Mouse (Mus musculus) heart, postnatal 0 days (tissue): ENCODE measurements around the gene Cfap57. TPM values are rescaled to one million over a fixed set of nuclear protein-coding genes. Genes with fewer than 3 reads are reported as not detected.

Experiments
- ATAC-seq: fragments of 200-750 bp; cut with Nextera tagmentation; 2 replicates; pipeline ENCODE4 v1.8.0; 2017; ENCODE audit warnings: low read depth, moderate number of reproducible peaks, moderate library complexity; ENCODE audit not compliant: insufficient read depth
- DNase-seq: peaks from one replicate; pipeline ENCODE4 v3.0.0-alpha.2; 2016; ENCODE audit warnings: low spot score
- H3K27ac ChIP-seq: fragments of 300-500 bp; sonication (generic); 2 replicates; pipeline ENCODE4 v1.5.1; 2014; ENCODE audit warnings: low read depth, mild to moderate bottlenecking
- H3K27me3 ChIP-seq: fragments of 300-500 bp; sonication (generic); 2 replicates; pipeline ENCODE4 v1.6.1; 2014; ENCODE audit warnings: low read length, mixed read lengths; ENCODE audit not compliant: control insufficient read depth, insufficient read depth
- H3K36me3 ChIP-seq: fragments of 300-500 bp; sonication (generic); replicated peaks from 2 replicates; pipeline ENCODE4 v1.6.1; 2014; ENCODE audit warnings: low read length, mixed read lengths; ENCODE audit not compliant: control insufficient read depth, insufficient read depth
- H3K4me1 ChIP-seq: fragments of 300-500 bp; sonication (generic); 2 replicates; pipeline ENCODE4 v1.6.1; 2014; ENCODE audit warnings: antibody characterized with exemption; ENCODE audit not compliant: control insufficient read depth, insufficient read depth
- H3K4me2 ChIP-seq: fragments of 300-500 bp; sonication (generic); 2 replicates; pipeline ENCODE4 v1.6.1; 2014; ENCODE audit warnings: low read depth, mild to moderate bottlenecking, low read length, moderate library complexity
- H3K4me3 ChIP-seq: fragments of 300-500 bp; sonication (generic); 2 replicates; pipeline ENCODE4 v1.5.1; 2014; ENCODE audit warnings: low read depth, low read length
- H3K9ac ChIP-seq: fragments of 300-500 bp; sonication (generic); replicated peaks from 2 replicates; pipeline ENCODE4 v1.6.1; 2014; ENCODE audit warnings: low read depth, low read length, mixed read lengths
- H3K9me3 ChIP-seq: fragments of 300-500 bp; sonication (generic); replicated peaks from 2 replicates; pipeline ENCODE4 v1.6.1; 2016; ENCODE audit warnings: low read length; ENCODE audit not compliant: control insufficient read depth
- CTCF ChIP-seq: IDR thresholded peaks from 2 replicates; pipeline ENCODE4 v1.5.1; 2016; ENCODE audit warnings: antibody characterized with exemption, control low read depth, low read depth
- EP300 ChIP-seq: IDR thresholded peaks from 2 replicates; pipeline ENCODE4 v1.6.1; 2016; ENCODE audit warnings: antibody characterized with exemption, low read depth
- WGBS: fragments of 180-500 bp; shearing (Covaris S2); extraction: QIAGEN DNeasy Blood & Tissue Kit; methylation state at CpG from one replicate; pipeline ENCODE4 v1.1.7; 2014; 5-methylcytosine and 5-hydroxymethylcytosine counted together
- polyA plus RNA-seq: library from polyadenylated mRNA; unstranded; fragments of >200 nt; fragmentation: Nextera tagmentation; extraction: Ambion mirVana; gene quantifications from 2 replicates; pipeline ENCODE4 v1.2.1, GENCODE M21; 2015
- total RNA-seq: library from RNA; depleted of rRNA; stranded (reverse); fragments of >200 nt; gene quantifications from 2 replicates; pipeline ENCODE4 v1.2.3, GENCODE M21; 2014; ENCODE audit warnings: low replicate concordance

Cfap57 gene
- total and polyA plus RNA-seq, 2 experiments from 2014 or later, result 0.07 TPM; not detected in 1

GRCm38 (mm10) chr4:118526408-118527334 lies 93.9 kb downstream of the Cfap57 start, which contains the start of gene 2610528J11Rik:
Gene 2610528J11Rik, plus strand, starts transcription at chr4:118526999.
- ATAC-seq (no peak), DNase-seq (no peak)
- 31% methylated on average over 17 of the region's 17 CpGs for WGBS
- H3K4me2 ChIP-seq, result no peak within 1 kb of the TSS
- no peak within 1 kb of the TSS for H3K4me3 ChIP-seq
- no peaks in the 10 kb centered on the region for H3K4me1 ChIP-seq
- no peaks in the 10 kb centered on the region for H3K9me3 ChIP-seq
- no peak within 1 kb of the TSS for H3K9ac ChIP-seq
- H3K27ac ChIP-seq, result no peak within 1 kb of the TSS
- TF ChIP-seq CTCF, result no peak
- no peak for TF ChIP-seq EP300
- no peaks in the 10 kb centered on the region for H3K27me3 ChIP-seq
- no peaks in the 10 kb centered on the region for H3K36me3 ChIP-seq

GRCm38 (mm10) chr4:118525779-118526178 lies 94.8 kb downstream of the Cfap57 start:
- no peak for ATAC-seq
- Histone ChIP-seq H3K4me3 (no peak overlapping the region), H3K36me3 (no peaks in the 10 kb centered on the region), H3K9ac (no peak overlapping the region), H3K4me1 (no peaks in the 10 kb centered on the region), H3K4me2 (no peak overlapping the region), H3K27ac (no peak overlapping the region), H3K9me3 (no peaks in the 10 kb centered on the region), H3K27me3 (no peaks in the 10 kb centered on the region)
- no peak for DNase-seq
- 78% methylated on average over 3 of the region's 3 CpGs for WGBS
- no peak for TF ChIP-seq EP300
- TF ChIP-seq CTCF, result no peak

- Histone ChIP-seq H3K27me3 (no peaks in the 10 kb centered on the region), H3K27ac (no peak overlapping the region), H3K9ac (no peak overlapping the region), H3K36me3 (no peaks in the 10 kb centered on the region), H3K4me2 (no peak overlapping the region), H3K4me3 (no peak overlapping the region), H3K4me1 (no peaks in the 10 kb centered on the region), H3K9me3 (no peaks in the 10 kb centered on the region)
- ATAC-seq, result no peak
- 45% methylated on average over 7 of the region's 7 CpGs for whole genome bisulfite sequencing
- DNase-seq, result no peak
- TF ChIP-seq EP300 (no peak), CTCF (no peak)
These were observed 96.6 kb downstream of the Cfap57 start for GRCm38 (mm10) chr4:118523976-118524375.

GRCm38 (mm10) chr4:118522248-118522647 lies 98.3 kb downstream of the Cfap57 start:
- Histone ChIP-seq H3K4me1 (no peaks in the 10 kb centered on the region), H3K4me2 (no peak overlapping the region), H3K27ac (no peak overlapping the region), H3K9me3 (no peaks in the 10 kb centered on the region), H3K36me3 (no peaks in the 10 kb centered on the region), H3K4me3 (no peak overlapping the region), H3K27me3 (no peaks in the 10 kb centered on the region), H3K9ac (no peak overlapping the region)
- no peak for DNase-seq
- no peak for ATAC-seq
- TF ChIP-seq EP300 (no peak), CTCF (no peak)
- 77% methylated on average over 7 of the region's 7 CpGs for WGBS

GRCm38 (mm10) chr4:118518208-118518607 lies 102.4 kb downstream of the Cfap57 start:
- H3K27ac ChIP-seq, result no peak overlapping the region
- no peak for ATAC-seq
- WGBS, result 67% methylated on average over 5 of the region's 5 CpGs

More at GRCm38 (mm10) chr4:118518208-118518607, 102.4 kb downstream of the Cfap57 start:
- Histone ChIP-seq H3K4me1 (peaks cover 5% of the 10 kb centered on the region; the same call in 1 of the 2 replicates), H3K27me3 (no peaks in the 10 kb centered on the region), H3K9me3 (no peaks in the 10 kb centered on the region), H3K4me2 (no peak overlapping the region), H3K36me3 (no peaks in the 10 kb centered on the region), H3K4me3 (no peak overlapping the region), H3K9ac (no peak overlapping the region)
- TF ChIP-seq EP300, result no peak
- TF ChIP-seq CTCF, result no peak
- DNase-seq, result no peak
